Mouse (Mus musculus): ENCODE measurements around the gene Btc.

DNA sequence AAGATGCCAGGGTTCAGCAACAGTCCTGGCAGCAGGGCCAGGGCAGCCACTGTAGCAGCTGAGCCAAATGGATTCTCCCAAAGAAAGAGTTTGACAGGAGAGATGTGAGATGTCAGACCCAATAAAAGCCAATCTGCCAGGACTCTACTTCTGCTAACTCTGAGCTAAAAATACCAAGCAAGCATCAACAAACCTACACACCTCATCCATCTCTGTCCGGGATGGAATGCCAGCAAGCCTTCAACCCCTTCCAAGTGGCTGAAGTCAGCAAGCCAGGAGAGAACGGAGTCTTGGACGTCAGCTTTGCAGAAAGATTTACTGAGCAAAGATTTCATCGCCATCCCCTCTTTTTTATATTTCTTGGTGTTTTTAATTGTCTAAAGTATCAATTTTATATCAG, 88.8 kb downstream of the Btc start:
- TF ChIP-seq POLR2A (IDR thresholded peaks at IDR 0.05; ENCODE audit: borderline replicate concordance, insufficient read depth, low read length), result no peak
- TF ChIP-seq CTCF (IDR thresholded peaks at IDR 0.05; ENCODE audit: borderline replicate concordance, insufficient read depth, low read depth, low read length), result no peak
